Mouse (Mus musculus) bone marrow, adult 2 months (tissue): ENCODE data around the gene Galnt18. TPM values are rescaled to one million over a fixed set of nuclear protein-coding genes. Genes with fewer than 3 reads are reported as not detected.

Source experiments
- H3K27ac ChIP-seq: fragments of 200-500 bp; 2 replicates; pipeline ENCODE4 v1.5.1; 2012; ENCODE audit warnings: low read depth, mild to moderate bottlenecking, control low read depth, inconsistent platforms, low read length; ENCODE audit not compliant: control insufficient read depth, poor library complexity, insufficient read depth
- H3K4me1 ChIP-seq: fragments of 200-500 bp; 2 replicates; pipeline ENCODE4 v1.6.1; 2011; ENCODE audit warnings: low read length; ENCODE audit not compliant: control insufficient read depth, insufficient read depth
- H3K4me3 ChIP-seq: fragments of 200-500 bp; replicated peaks from 2 replicates; pipeline ENCODE3; 2011; ENCODE audit warnings: mild to moderate bottlenecking, low read depth, low read length, control low read depth; ENCODE audit not compliant: control insufficient read depth
- CTCF ChIP-seq: fragments of 200-500 bp; IDR thresholded peaks from 2 replicates; pipeline ENCODE4 v1.5.1; 2011; ENCODE audit warnings: low read length, control low read depth; ENCODE audit not compliant: control insufficient read depth, insufficient read depth
- POLR2A ChIP-seq: fragments of 200-500 bp; IDR thresholded peaks from 2 replicates; pipeline ENCODE4 v1.6.1; 2011; ENCODE audit warnings: low read depth, mild to moderate bottlenecking, control low read depth, low read length, borderline replicate concordance; ENCODE audit not compliant: control insufficient read depth
- WGBS: fragments of 180-500 bp; shearing (Covaris S2); methylation state at CpG from one replicate; pipeline ENCODE4 v1.1.7; 2018; 5-methylcytosine and 5-hydroxymethylcytosine counted together
- polyA plus RNA-seq: library from polyadenylated mRNA; stranded (reverse); fragments of >200 nt; gene quantifications from 2 replicates; pipeline ENCODE4 v1.2.4, GENCODE M21; 2011; ENCODE audit warnings: low replicate concordance; ENCODE audit not compliant: missing spikeins, insufficient read depth, insufficient read length

The Galnt18 gene
- polyA plus RNA-seq, 1 experiment, result 2.2 TPM

- no peak for TF ChIP-seq CTCF
- TF ChIP-seq POLR2A, result no peak
- Histone ChIP-seq H3K4me3 (no peak overlapping the region), H3K27ac (no peak overlapping the region), H3K4me1 (no peaks in the 10 kb centered on the region)
- WGBS, result 74% methylated on average over 2 of the region's 2 CpGs
These were observed 270.5 kb downstream of the Galnt18 start for GRCm38 (mm10) chr7:111509167-111509854.

- no peak overlapping the region for H3K4me3 ChIP-seq
- no peak overlapping the region for H3K27ac ChIP-seq
- no peaks in the 10 kb centered on the region for H3K4me1 ChIP-seq
- no peak for TF ChIP-seq CTCF
- TF ChIP-seq POLR2A, result no peak
- 61% methylated on average over 2 of the region's 2 CpGs for WGBS
These were observed 279.2 kb downstream of the Galnt18 start for GRCm38 (mm10) chr7:111500616-111501015.

- TF ChIP-seq CTCF, result no peak
- no peak for TF ChIP-seq POLR2A
- H3K4me3 ChIP-seq, result no peak overlapping the region
- no peak overlapping the region for H3K27ac ChIP-seq
- no peaks in the 10 kb centered on the region for H3K4me1 ChIP-seq
- 51% methylated on average over 2 of the region's 2 CpGs for WGBS
These were observed 280.5 kb downstream of the Galnt18 start for GRCm38 (mm10) chr7:111499255-111499790.

GRCm38 (mm10) chr7:111497191-111497590, 282.6 kb downstream of the Galnt18 start:
- H3K27ac ChIP-seq, result no peak overlapping the region
- TF ChIP-seq POLR2A (no peak), CTCF (no peak)
- no peak overlapping the region for H3K4me3 ChIP-seq
- WGBS, result 81% methylated on average over 6 of the region's 6 CpGs
- no peaks in the 10 kb centered on the region for H3K4me1 ChIP-seq

- no peak for TF ChIP-seq CTCF
- TF ChIP-seq POLR2A, result no peak
- H3K4me1 ChIP-seq, result no peaks in the 10 kb centered on the region
- no peak overlapping the region for H3K27ac ChIP-seq
- H3K4me3 ChIP-seq, result no peak overlapping the region
- WGBS, result 78% methylated on average over 5 of the region's 5 CpGs
These were observed 287.4 kb downstream of the Galnt18 start for GRCm38 (mm10) chr7:111492242-111492949.

- TF ChIP-seq CTCF, result no peak
- no peak for TF ChIP-seq POLR2A
- Histone ChIP-seq H3K4me3 (no peak overlapping the region), H3K4me1 (no peaks in the 10 kb centered on the region), H3K27ac (no peak overlapping the region)
- 91% methylated on average over 2 of the region's 2 CpGs for WGBS
These were observed 288.2 kb downstream of the Galnt18 start for GRCm38 (mm10) chr7:111491566-111491965.

GRCm38 (mm10) chr7:111486811-111487333, 292.9 kb downstream of the Galnt18 start:
- TF ChIP-seq CTCF (no peak), POLR2A (no peak)
- 72% methylated on average over 3 of the region's 3 CpGs for WGBS

GRCm38 (mm10) chr7:111483896-111484295, 295.9 kb downstream of the Galnt18 start:
- no peak overlapping the region for H3K27ac ChIP-seq
- no peak overlapping the region for H3K4me3 ChIP-seq
- WGBS, result 70% methylated on average over 4 of the region's 4 CpGs
- H3K4me1 ChIP-seq, result no peaks in the 10 kb centered on the region
- TF ChIP-seq CTCF (no peak), POLR2A (no peak)

More at GRCm38 (mm10) chr7:111486811-111487333, 292.9 kb downstream of the Galnt18 start:
- H3K4me1 ChIP-seq, result no peaks in the 10 kb centered on the region
- H3K27ac ChIP-seq, result no peak overlapping the region
- no peak overlapping the region for H3K4me3 ChIP-seq

- 86% methylated on average over 3 of the region's 3 CpGs for WGBS
These were observed 296.5 kb downstream of the Galnt18 start for GRCm38 (mm10) chr7:111483321-111483720.

More at GRCm38 (mm10) chr7:111483321-111483720, 296.5 kb downstream of the Galnt18 start:
- Histone ChIP-seq H3K4me3 (no peak overlapping the region), H3K4me1 (no peaks in the 10 kb centered on the region), H3K27ac (no peak overlapping the region)
- TF ChIP-seq CTCF (no peak), POLR2A (no peak)
